9 mouse cellular contexts compared by ENCODE assay signal in the genomic region with DNA sequence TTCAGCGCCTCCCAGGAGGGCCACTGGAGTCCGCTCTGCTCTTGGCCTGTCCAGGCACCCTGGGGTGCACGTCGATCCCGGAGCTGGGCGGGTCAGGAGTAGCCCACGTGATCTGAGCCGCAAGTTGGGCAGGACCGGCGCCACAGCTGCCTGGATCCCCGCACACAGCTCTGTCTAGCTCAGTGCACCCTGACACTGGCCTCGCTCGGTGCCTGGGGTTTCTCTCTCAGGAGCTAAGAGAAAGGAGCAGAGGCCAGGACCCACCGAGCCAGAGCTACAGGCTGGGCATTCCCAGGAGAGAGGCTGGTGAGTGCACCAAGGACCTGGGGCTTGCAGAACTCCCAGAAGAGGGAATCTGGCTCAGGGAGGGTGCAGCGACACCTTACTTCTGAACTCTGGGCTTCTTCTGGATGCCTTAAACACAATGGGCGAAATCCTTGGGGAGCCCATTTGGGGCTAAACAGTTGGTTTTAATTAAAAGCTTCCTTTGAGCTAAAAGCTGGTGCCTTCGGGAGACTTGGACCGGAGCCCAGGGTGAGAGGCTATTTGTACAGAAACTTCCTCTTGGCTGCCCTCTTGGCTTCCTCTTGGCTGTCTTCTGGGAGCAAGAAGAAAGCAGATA. TPM values are rescaled to one million over a fixed set of nuclear protein-coding genes. Genes with fewer than 3 reads are reported as not detected.
DNase-seq lines count a peak whose midpoint lies in the region; ATAC-seq and TF ChIP-seq lines count a peak whose summit lies in the region.
"Had no signal": no experiment of that assay in that cellular context is flagged by ENCODE, and none has a peak within 500 bp of the region (broad histone marks: within the 10 kb centered on the region; RNA-seq: fewer than 3 reads in every experiment).

TSS of gene Mlph (plus strand) at position 138 of the 622 bp plus-strand sequence.

- no peaks in the 10 kb centered on the region for H3K36me3 ChIP-seq in embryonic facial prominence, embryonic 12.5 days
- H3K36me3 ChIP-seq in midbrain, embryonic 11.5 days (ENCODE audit: control insufficient read depth, insufficient read depth, low read length) = no peaks in the 10 kb centered on the region

- peak within 1 kb of the TSS; percentile 48 for H3K4me3 ChIP-seq in gastrocnemius, adult 2 months
- peak within 1 kb of the TSS; percentile 21 for H3K4me3 ChIP-seq in embryonic facial prominence, embryonic 12.5 days
- no peak within 1 kb of the TSS for H3K4me3 ChIP-seq in midbrain, embryonic 11.5 days (ENCODE audit: low read depth, low read length)

- H3K4me1 ChIP-seq in embryonic facial prominence, embryonic 12.5 days = peaks cover 12% of the 10 kb centered on the region
- H3K4me1 ChIP-seq in midbrain, embryonic 11.5 days (ENCODE audit: control insufficient read depth, insufficient read depth, low read length) = no peaks in the 10 kb centered on the region

- WGBS in embryonic facial prominence, embryonic 12.5 days = 9% methylated on average over 18 of the region's 18 CpGs
- 12% methylated on average over 18 of the region's 18 CpGs for WGBS in midbrain, embryonic 11.5 days

- peak; percentile 67; the same call in 1 of the 2 replicates for ATAC-seq in embryonic facial prominence, embryonic 12.5 days (ENCODE audit: insufficient number of reproducible peaks, insufficient read depth, low FRiP score, low TSS enrichment)
- no peak for ATAC-seq in midbrain, embryonic 11.5 days (ENCODE audit: low FRiP score)
- no peak for ATAC-seq in activated CD4-positive, CD25-positive, alpha-beta regulatory T cell, adult 4 months

- H3K27ac ChIP-seq in gastrocnemius, adult 2 months = peak within 1 kb of the TSS; percentile 53; the same call in 1 of the 2 replicates
- H3K27ac ChIP-seq in embryonic facial prominence, embryonic 12.5 days = no peak within 1 kb of the TSS
- no peak within 1 kb of the TSS for H3K27ac ChIP-seq in midbrain, embryonic 11.5 days (ENCODE audit: low read depth, low read length)

- peaks cover 10% of the 10 kb centered on the region for H3K9me3 ChIP-seq in embryonic facial prominence, embryonic 12.5 days
- H3K9me3 ChIP-seq in midbrain, embryonic 11.5 days (ENCODE audit: control insufficient read depth, low read length) = no peaks in the 10 kb centered on the region

- peak within 1 kb of the TSS; percentile 42 for H3K4me2 ChIP-seq in embryonic facial prominence, embryonic 12.5 days (replicated peaks)
- H3K4me2 ChIP-seq in midbrain, embryonic 11.5 days = peak within 1 kb of the TSS; percentile 34

- intact Hi-C loops in gastrocnemius, adult 2 months (cut with DNase I) = no loop called here
- intact Hi-C loops in heart, postnatal 14 days (cut with DNase I) = no loop called here

- no peak for TF ChIP-seq CTCF in gastrocnemius, adult 2 months (IDR thresholded peaks at IDR 0.05)

- DNase-seq in gastrocnemius, adult 2 months = peak; percentile 60
- DNase-seq in gastrocnemius, adult 8-10 months (ENCODE audit: low spot score in 2 of 2) = no peak
- DNase-seq in heart, postnatal 14 days = peak; percentile 40 to 49
- DNase-seq in kidney, postnatal 4 days = peak; percentile 56 to 68
- DNase-seq in midbrain, embryonic 11.5 days (ENCODE audit: low spot score, missing footprints) = no peak
- DNase-seq in thymus, postnatal 0 days (ENCODE audit: low spot score) = no peak

- peak within 1 kb of the TSS; percentile 28; the same call in 1 of the 2 replicates for H3K9ac ChIP-seq in embryonic facial prominence, embryonic 12.5 days
- peak within 1 kb of the TSS; percentile 31; the same call in 1 of the 2 replicates for H3K9ac ChIP-seq in midbrain, embryonic 11.5 days (ENCODE audit: low read length)

- H3K27me3 ChIP-seq in embryonic facial prominence, embryonic 12.5 days = 0 out of 2 replicates have a peak, but pooled peaks cover 5% of the 10 kb centered on the region
- H3K27me3 ChIP-seq in midbrain, embryonic 11.5 days (ENCODE audit: control insufficient read depth, insufficient read depth, low read length) = no peaks in the 10 kb centered on the region

RNA-seq across cellular contexts. Expression of gene Mlph, which starts in this region (rescaled TPM):
- under 1 TPM; 0.20 to 0.25 TPM for total RNA-seq in gastrocnemius, adult 2 months (2021)
- under 1 TPM; 0.27 to 0.54 (median 0.31) TPM for total RNA-seq in gastrocnemius, adult 8-10 months (2022)
- 0.33 and 0.51 TPM in 2 replicates for polyA plus RNA-seq in embryonic facial prominence, embryonic 12.5 days (2016; fragmentation: Nextera tagmentation; extraction: Ambion mirVana)
- under 1 TPM; 0.41 to 0.86 TPM for total RNA-seq in heart, postnatal 14 days (2021)
- 0.10 and 0.33 TPM in 2 replicates for polyA plus RNA-seq in midbrain, embryonic 11.5 days (2014; fragmentation: Nextera tagmentation; extraction: Ambion mirVana)
- polyA plus RNA-seq in thymus, postnatal 0 days (2015; fragmentation: Nextera tagmentation; extraction: Ambion mirVana) = 0.45 and 0.55 TPM in 2 replicates
- polyA plus RNA-seq in activated CD4-positive, CD25-positive, alpha-beta regulatory T cell, adult 4 months (2017; shearing (Covaris generic)) = not detected
- total RNA-seq: CH12.LX had no signal

Comparison
In these comparisons a context has a peak if more than half of its experiments do, and no peak if none do; other contexts are left out.
1. Peak in DNase-seq, H3K4me3 ChIP-seq and H3K27ac ChIP-seq in gastrocnemius, adult 2 months; RNA of the gene not detected or under 1 TPM.
2. Peak in ATAC-seq, H3K4me3 ChIP-seq, H3K9ac ChIP-seq and H3K4me2 ChIP-seq in embryonic facial prominence, embryonic 12.5 days; RNA of the gene not detected or under 1 TPM.
3. Peak in DNase-seq in heart, postnatal 14 days; RNA of the gene not detected or under 1 TPM.
4. DNase-seq: peak in kidney, postnatal 4 days (2 of 2); none in gastrocnemius, adult 8-10 months (0 of 2), midbrain, embryonic 11.5 days (single experiment) and thymus, postnatal 0 days (single experiment).